Mouse (Mus musculus) stomach, postnatal 0 days (tissue): ENCODE data around the gene Lpp. TPM values are rescaled to one million over a fixed set of nuclear protein-coding genes. Genes with fewer than 3 reads are reported as not detected.

Experiments
- ATAC-seq: fragments of 200-750 bp; cut with Nextera tagmentation; 2 replicates; pipeline ENCODE4 v1.8.0; 2017; ENCODE audit not compliant: low FRiP score, low TSS enrichment
- DNase-seq: peaks from one replicate; pipeline ENCODE4 v3.0.0-alpha.2; 2016; ENCODE audit warnings: low spot score
- H3K27ac ChIP-seq: fragments of 300-500 bp; sonication (generic); replicated peaks from 2 replicates; pipeline ENCODE4 v1.5.1; 2014; ENCODE audit warnings: mild to moderate bottlenecking, control low read depth
- H3K27me3 ChIP-seq: fragments of 300-500 bp; sonication (generic); 2 replicates; pipeline ENCODE4 v1.6.1; 2014; ENCODE audit warnings: low read length; ENCODE audit not compliant: control insufficient read depth, insufficient read depth
- H3K36me3 ChIP-seq: fragments of 300-500 bp; sonication (generic); 2 replicates; pipeline ENCODE4 v1.6.1; 2014; ENCODE audit warnings: low read length, mixed read lengths; ENCODE audit not compliant: control insufficient read depth, insufficient read depth
- H3K4me1 ChIP-seq: fragments of 300-500 bp; sonication (generic); replicated peaks from 2 replicates; pipeline ENCODE4 v1.6.1; 2014; ENCODE audit warnings: antibody characterized with exemption; ENCODE audit not compliant: control insufficient read depth, insufficient read depth
- H3K4me2 ChIP-seq: fragments of 300-500 bp; sonication (generic); replicated peaks from 2 replicates; pipeline ENCODE4 v1.6.1; 2014; ENCODE audit warnings: low read depth, mild to moderate bottlenecking, control low read depth, moderate library complexity
- H3K4me3 ChIP-seq: fragments of 300-500 bp; sonication (generic); 2 replicates; pipeline ENCODE4 v1.5.1; 2014; ENCODE audit warnings: low read depth, low read length, control low read depth
- H3K9ac ChIP-seq: fragments of 300-500 bp; sonication (generic); 2 replicates; pipeline ENCODE4 v1.6.1; 2014; ENCODE audit warnings: mild to moderate bottlenecking, low read length, control low read depth, mixed read lengths
- H3K9me3 ChIP-seq: fragments of 300-500 bp; sonication (generic); 2 replicates; pipeline ENCODE4 v1.6.1; 2016; ENCODE audit warnings: low read length; ENCODE audit not compliant: control insufficient read depth
- CTCF ChIP-seq: IDR thresholded peaks from 2 replicates; pipeline ENCODE4 v1.5.1; 2016; ENCODE audit warnings: antibody characterized with exemption, low read depth, mild to moderate bottlenecking, moderate library complexity
- EP300 ChIP-seq: optimal IDR thresholded peaks from 2 replicates; pipeline ENCODE3; 2016; ENCODE audit warnings: antibody characterized with exemption
- WGBS: fragments of 180-500 bp; shearing (Covaris S2); extraction: QIAGEN DNeasy Blood & Tissue Kit; methylation state at CpG from one replicate; pipeline ENCODE4 v1.1.7; 2014; 5-methylcytosine and 5-hydroxymethylcytosine counted together
- polyA plus RNA-seq: library from polyadenylated mRNA; unstranded; fragments of >200 nt; fragmentation: Nextera tagmentation; extraction: Ambion mirVana; gene quantifications from 2 replicates; pipeline ENCODE4 v1.2.1, GENCODE M21; 2015

Gene Lpp
- polyA plus RNA-seq, 1 experiment from 2014 or later, result 51.3 TPM

DNA sequence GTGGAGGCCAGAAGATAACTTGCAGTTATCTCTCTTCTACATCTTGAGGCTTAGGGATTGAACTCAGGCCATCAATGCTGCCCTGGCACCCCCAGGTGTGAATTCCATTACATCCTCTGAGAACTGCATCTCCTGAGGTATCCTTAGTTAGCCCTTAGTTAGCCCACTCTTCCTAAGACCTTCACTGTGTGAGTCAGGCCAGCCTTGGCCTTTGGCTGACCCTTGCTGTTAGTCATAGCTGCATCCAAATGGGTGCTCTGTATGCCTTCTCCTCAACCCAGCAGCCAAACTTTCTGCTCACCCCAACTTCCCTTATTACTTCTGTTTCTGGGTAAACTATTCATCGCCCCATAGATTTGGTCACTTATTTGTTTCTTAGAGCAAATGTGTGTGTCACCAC, 31.6 kb upstream of the Lpp start:
- Histone ChIP-seq H3K4me3 (no peak overlapping the region), H3K36me3 (no peaks in the 10 kb centered on the region), H3K9ac (no peak overlapping the region), H3K27me3 (no peaks in the 10 kb centered on the region), H3K27ac (no peak overlapping the region), H3K4me2 (no peak overlapping the region), H3K4me1 (no peaks in the 10 kb centered on the region), H3K9me3 (no peaks in the 10 kb centered on the region)
- DNase-seq, result no peak
- 96% methylated on average over 1 of the region's 1 CpGs for WGBS
- ATAC-seq, result no peak
- TF ChIP-seq CTCF, result no peak
- TF ChIP-seq EP300, result no peak

DNA sequence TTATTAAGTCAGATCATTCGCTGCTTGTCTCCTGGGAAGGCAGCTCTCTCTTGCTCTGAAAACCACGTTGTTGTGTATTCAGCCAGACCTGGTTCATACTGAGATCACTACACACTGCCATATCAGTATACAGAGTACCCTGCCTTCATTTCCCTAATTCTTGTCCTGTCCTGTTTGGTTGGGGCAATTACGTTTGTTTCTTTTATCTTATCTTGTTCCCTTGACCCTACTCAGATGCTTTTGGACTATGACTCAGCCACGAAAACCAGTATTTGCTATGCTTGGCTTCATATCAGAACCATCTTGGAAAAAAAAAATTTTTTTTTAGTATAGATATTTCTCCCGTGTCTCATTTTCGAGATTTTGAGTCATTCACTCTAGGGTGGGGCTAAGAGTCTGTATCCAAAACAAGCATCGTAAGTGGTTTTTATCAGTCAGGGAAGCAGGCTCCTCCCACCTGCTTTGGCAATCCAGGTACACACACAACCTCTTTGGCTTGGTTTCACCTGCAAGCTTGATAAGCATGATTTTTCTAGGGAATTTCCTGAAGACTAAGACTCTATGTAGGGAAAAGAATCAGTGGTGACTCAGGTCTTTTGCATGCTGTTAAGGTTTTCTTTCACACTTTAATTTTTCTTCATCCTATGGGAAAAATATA, 29.1 kb upstream of the Lpp start:
- no peak overlapping the region for H3K9ac ChIP-seq
- H3K9me3 ChIP-seq, result no peaks in the 10 kb centered on the region
- no peak overlapping the region for H3K4me3 ChIP-seq
- WGBS, result 45% methylated on average over 7 of the region's 7 CpGs
- H3K27ac ChIP-seq, result no peak overlapping the region
- TF ChIP-seq EP300 (no peak), CTCF (no peak)
- H3K4me1 ChIP-seq, result no peaks in the 10 kb centered on the region
- H3K36me3 ChIP-seq, result no peaks in the 10 kb centered on the region
- H3K27me3 ChIP-seq, result no peaks in the 10 kb centered on the region
- no peak overlapping the region for H3K4me2 ChIP-seq
- DNase-seq, result peak; percentile 63
- ATAC-seq, result peak; percentile 85

DNA sequence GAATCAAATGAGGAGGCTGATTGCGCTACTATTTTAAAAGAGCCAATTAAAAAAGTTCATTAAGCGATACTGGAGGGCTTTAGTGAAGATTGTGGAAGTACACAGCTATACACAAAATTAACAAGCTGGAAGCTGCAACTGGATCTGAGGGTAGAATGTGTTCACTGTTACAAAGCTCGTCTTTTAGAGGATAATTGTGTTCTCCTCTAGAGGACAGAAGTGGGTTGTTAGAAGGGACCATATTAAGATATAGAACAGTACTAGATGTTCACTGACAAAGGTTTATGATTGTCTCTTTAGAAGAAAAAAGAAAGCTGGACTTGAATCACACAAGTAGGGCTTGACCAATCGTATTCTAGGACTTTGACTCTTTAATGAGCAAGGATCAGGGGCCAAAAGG, 27.4 kb upstream of the Lpp start:
- DNase-seq (no peak), ATAC-seq (no peak)
- Histone ChIP-seq H3K4me2 (no peak overlapping the region), H3K9ac (no peak overlapping the region), H3K36me3 (no peaks in the 10 kb centered on the region), H3K27ac (no peak overlapping the region), H3K4me3 (no peak overlapping the region), H3K4me1 (no peaks in the 10 kb centered on the region), H3K27me3 (no peaks in the 10 kb centered on the region), H3K9me3 (no peaks in the 10 kb centered on the region)
- 85% methylated on average over 4 of the region's 4 CpGs for WGBS
- TF ChIP-seq EP300 (no peak), CTCF (peak; percentile 19; the same call in 1 of the 2 replicates)

DNA sequence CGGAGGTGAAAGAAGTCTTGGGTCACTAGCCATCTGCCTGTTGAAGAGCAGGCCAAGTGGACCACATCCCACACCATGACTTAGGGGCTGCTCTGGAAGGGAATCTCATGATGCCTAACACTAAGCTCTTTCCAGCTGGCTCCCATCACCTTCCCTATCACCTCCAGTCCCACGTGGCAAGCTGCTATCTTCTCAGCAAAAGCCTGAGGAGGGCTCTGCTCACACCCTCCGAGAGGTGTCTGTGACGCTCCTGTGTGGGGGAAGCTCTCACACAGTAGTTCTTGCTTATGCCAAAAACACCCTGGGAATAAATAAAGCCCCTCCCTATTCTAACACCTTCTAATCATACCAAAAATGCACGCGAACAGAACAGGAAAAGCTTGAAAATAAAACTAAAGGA, 26.2 kb upstream of the Lpp start:
- no peak overlapping the region for H3K4me3 ChIP-seq
- TF ChIP-seq CTCF (no peak), EP300 (no peak)
- H3K27ac ChIP-seq, result no peak overlapping the region
- no peaks in the 10 kb centered on the region for H3K27me3 ChIP-seq
- H3K9ac ChIP-seq, result no peak overlapping the region
- no peaks in the 10 kb centered on the region for H3K36me3 ChIP-seq
- H3K9me3 ChIP-seq, result peaks cover 3% of the 10 kb centered on the region; the same call in 1 of the 2 replicates
- ATAC-seq (no peak), DNase-seq (no peak)
- H3K4me2 ChIP-seq, result no peak overlapping the region
- no peaks in the 10 kb centered on the region for H3K4me1 ChIP-seq
- WGBS, result 56% methylated on average over 6 of the region's 6 CpGs

DNA sequence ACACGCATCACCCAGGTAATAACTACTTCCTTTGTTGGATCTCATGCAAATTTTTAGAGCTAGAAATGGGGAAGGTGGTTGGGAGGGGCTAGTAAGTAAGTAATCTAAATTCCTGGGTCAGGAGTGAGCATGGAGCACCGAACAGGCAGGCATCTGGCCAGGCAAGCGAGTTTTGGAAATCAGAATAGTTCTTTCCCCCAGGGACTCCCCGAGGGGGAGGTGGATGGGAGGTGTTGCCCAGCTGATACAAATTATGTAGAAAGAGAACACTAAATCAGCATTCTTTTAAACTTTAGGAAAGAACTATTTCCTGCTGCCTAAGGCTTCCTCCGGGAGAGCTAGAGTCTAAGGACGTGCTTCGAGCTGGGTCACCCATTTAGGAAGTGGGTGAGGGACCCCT, 25.8 kb upstream of the Lpp start:
- Histone ChIP-seq H3K27ac (no peak overlapping the region), H3K9ac (no peak overlapping the region), H3K9me3 (peaks cover 3% of the 10 kb centered on the region; the same call in 1 of the 2 replicates), H3K36me3 (no peaks in the 10 kb centered on the region), H3K4me1 (no peaks in the 10 kb centered on the region), H3K27me3 (no peaks in the 10 kb centered on the region), H3K4me3 (no peak overlapping the region), H3K4me2 (no peak overlapping the region)
- ATAC-seq, result no peak
- WGBS, result 36% methylated on average over 7 of the region's 7 CpGs
- DNase-seq, result no peak
- TF ChIP-seq EP300 (no peak), CTCF (no peak)

DNA sequence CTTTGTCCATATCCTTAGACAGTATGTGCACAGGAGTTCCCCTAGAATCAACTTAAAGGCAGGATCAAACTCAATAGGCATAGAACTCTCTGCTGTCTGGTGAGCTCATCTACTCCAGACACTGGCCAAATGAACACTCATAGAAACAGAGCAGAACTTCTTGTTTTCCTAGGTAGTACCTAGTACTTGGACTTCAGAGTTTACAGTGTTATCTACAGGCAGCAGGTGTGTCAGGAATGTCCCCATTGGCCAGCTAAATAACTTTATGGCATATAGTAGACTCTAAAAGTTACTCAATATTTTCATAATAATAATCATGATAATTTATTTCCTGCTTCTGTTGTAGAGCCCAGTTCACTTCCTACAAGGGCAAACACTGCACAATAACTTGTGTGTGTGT, 16.8 kb upstream of the Lpp start:
- no peaks in the 10 kb centered on the region for H3K27me3 ChIP-seq
- DNase-seq (no peak), ATAC-seq (peak; percentile 95)
- H3K4me3 ChIP-seq, result no peak overlapping the region
- no peaks in the 10 kb centered on the region for H3K4me1 ChIP-seq
- H3K9ac ChIP-seq, result no peak overlapping the region
- TF ChIP-seq EP300, result no peak
- TF ChIP-seq CTCF, result no peak
- H3K27ac ChIP-seq, result no peak overlapping the region
- H3K4me2 ChIP-seq, result no peak overlapping the region
- no peaks in the 10 kb centered on the region for H3K36me3 ChIP-seq
- H3K9me3 ChIP-seq, result peaks cover under 1% of the 10 kb centered on the region; the same call in 1 of the 2 replicates
